Mouse (Mus musculus) E14TG2a.4 (cell line): Measurements from ENCODE around the gene E2f2.

Source experiments
- CTCF ChIP-seq: conservative IDR thresholded peaks from 2 replicates; pipeline ENCODE4 v1.5.1; 2014; ENCODE audit warnings: low read length
- NANOG ChIP-seq: IDR thresholded peaks from 2 replicates; pipeline ENCODE4 v1.6.1; 2014; ENCODE audit warnings: borderline replicate concordance, low read length, mixed read lengths
- POU5F1 ChIP-seq: IDR thresholded peaks from 2 replicates; pipeline ENCODE4 v1.6.1; 2014; ENCODE audit warnings: low read length, borderline replicate concordance

- TF ChIP-seq CTCF = no peak
- no peak for TF ChIP-seq NANOG
- TF ChIP-seq POU5F1 = no peak
Observed at GRCm38 (mm10) chr4:136123792-136124161, 48.4 kb upstream of the E2f2 start.
